Mouse (Mus musculus): Measurements from ENCODE around the gene Tfip11. TPM values are rescaled to one million over a fixed set of nuclear protein-coding genes. Genes with fewer than 3 reads are reported as not detected.

The Tfip11 gene
- polyA plus RNA-seq, 1 experiment = 44.9 TPM

DNA sequence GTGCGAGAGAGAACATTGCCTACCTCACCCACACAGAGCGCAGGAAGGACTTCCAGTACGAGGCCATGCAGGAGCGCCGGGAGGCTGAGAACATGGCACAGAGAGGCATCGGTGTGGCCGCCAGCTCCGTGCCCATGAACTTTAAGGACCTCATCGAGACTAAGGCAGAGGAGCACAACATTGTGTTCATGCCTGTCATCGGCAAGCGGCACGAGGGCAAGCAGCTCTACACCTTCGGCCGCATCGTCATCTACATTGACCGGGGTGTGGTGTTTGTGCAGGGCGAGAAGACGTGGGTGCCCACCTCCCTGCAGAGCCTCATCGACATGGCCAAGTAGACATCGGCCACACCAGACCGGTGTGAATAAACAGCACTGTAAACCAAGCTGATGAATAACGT is 10.8 kb downstream of the Tfip11 start:
- H3ac ChIP-seq (ENCODE audit: control insufficient read depth, insufficient read length, low read depth) = no peak overlapping the region
- no peaks in the 10 kb centered on the region for H3K27me3 ChIP-seq (ENCODE audit: control insufficient read depth, insufficient read depth, insufficient read length)
- H3K36me3 ChIP-seq (ENCODE audit: control insufficient read depth, insufficient read depth) = peaks cover 71% of the 10 kb centered on the region
- TF ChIP-seq CEBPB (IDR thresholded peaks at IDR 0.05; ENCODE audit: low read depth) (no peak), MYOD1 (IDR thresholded peaks at IDR 0.05; ENCODE audit: control insufficient read depth, insufficient read length, low read depth) (no peak), FOSL1 (IDR thresholded peaks at IDR 0.05; ENCODE audit: insufficient read depth, low read length, poor library complexity, severe bottlenecking) (no peak)
- peaks cover 3% of the 10 kb centered on the region for H3K79me3 ChIP-seq (ENCODE audit: low read depth)
- no peak overlapping the region for H3K4me3 ChIP-seq (ENCODE audit: insufficient read depth, poor library complexity, severe bottlenecking)
- peaks cover 2% of the 10 kb centered on the region for H3K79me2 ChIP-seq (ENCODE audit: control insufficient read depth, insufficient read depth)

DNA sequence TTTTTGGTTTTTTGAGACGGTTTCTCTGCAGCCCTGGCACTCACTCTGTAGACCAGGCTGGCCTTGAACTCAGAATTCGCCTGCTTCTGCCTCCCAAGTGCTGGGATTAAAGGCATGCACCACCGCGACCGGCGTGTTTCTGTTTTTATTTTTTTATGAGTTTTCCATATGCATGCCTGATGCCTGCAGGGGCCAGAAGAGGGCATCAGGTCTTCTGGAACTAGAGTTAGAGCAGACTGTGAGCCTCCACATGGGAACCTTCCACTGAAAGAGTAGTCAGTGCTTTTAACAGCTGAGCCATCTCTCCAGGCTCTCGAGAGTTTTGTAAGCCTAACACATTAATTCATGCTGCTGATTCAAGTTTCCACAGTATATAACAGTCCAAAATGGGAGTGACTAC is 13.1 kb downstream of the Tfip11 start:
- peaks cover 7% of the 10 kb centered on the region for H3K79me3 ChIP-seq (ENCODE audit: low read depth)
- H3K4me3 ChIP-seq (ENCODE audit: insufficient read depth, poor library complexity, severe bottlenecking) = no peak overlapping the region

DNA sequence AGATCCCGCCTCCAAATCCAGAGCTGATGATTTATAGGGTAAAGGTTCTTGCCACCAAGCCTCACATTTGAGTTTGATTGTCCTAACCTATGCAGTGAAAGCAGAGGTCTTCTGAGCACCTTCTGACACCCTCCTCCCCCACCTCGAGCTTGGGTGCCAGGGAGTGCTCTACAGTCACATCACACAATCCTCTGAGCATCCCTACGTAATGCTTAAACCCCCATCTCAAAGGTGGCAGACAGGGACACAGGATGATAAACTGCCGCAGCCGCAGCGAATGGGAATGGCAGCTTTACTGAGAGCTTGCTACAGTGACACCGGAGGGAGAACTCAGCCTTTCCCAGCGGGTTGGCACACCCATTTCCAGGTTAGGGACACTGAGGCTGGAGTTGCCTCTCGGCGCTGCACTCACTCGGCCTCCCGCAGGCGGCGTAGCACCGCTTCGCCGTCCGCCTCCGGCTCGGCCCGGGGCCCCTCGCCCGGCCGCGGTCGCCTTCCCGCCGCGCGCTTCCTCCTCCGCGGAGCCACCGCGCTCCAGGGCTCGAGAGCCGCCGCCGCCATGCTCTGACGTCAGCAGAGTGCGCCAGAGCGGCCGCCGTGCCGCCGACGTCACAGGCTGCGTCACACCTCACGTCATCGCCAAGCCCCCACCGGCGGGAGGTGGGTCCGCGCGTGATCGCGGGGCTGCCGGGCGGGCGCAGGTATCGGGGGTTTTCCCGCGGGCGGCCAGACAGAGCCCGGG is 16.5 kb downstream of the Tfip11 start, which contains the start of the genes Srrd and Hps4:
Srrd (minus strand) TSS at position 578 of the 742 bp plus-strand sequence.
Hps4 (plus strand) TSS at position 621 of the 742 bp plus-strand sequence.
- Histone ChIP-seq H3K4me3 (ENCODE audit: insufficient read depth, poor library complexity, severe bottlenecking) (peak within 1 kb of the TSS; percentile 78), H3K79me2 (ENCODE audit: control insufficient read depth, insufficient read depth) (peaks cover 22% of the 10 kb centered on the region), H3K79me3 (ENCODE audit: low read depth) (peaks cover 7% of the 10 kb centered on the region), H3K36me3 (ENCODE audit: control insufficient read depth, insufficient read depth) (peaks cover 22% of the 10 kb centered on the region), H3K27me3 (ENCODE audit: control insufficient read depth, insufficient read depth, insufficient read length) (no peaks in the 10 kb centered on the region), H3ac (ENCODE audit: control insufficient read depth, insufficient read length, low read depth) (peak within 1 kb of the TSS; percentile 78)
- TF ChIP-seq CEBPB (IDR thresholded peaks at IDR 0.05; ENCODE audit: low read depth) (no peak), CTCF (IDR thresholded peaks at IDR 0.05; ENCODE audit: control insufficient read depth, insufficient read depth, insufficient read length) (peak; percentile 1), FOSL1 (IDR thresholded peaks at IDR 0.05; ENCODE audit: insufficient read depth, low read length, poor library complexity, severe bottlenecking) (no peak)

More for the DNA sequence above, 13.1 kb downstream of the Tfip11 start:
- TF ChIP-seq CEBPB (IDR thresholded peaks at IDR 0.05; ENCODE audit: low read depth) (no peak), FOSL1 (IDR thresholded peaks at IDR 0.05; ENCODE audit: insufficient read depth, low read length, poor library complexity, severe bottlenecking) (no peak), USF1 (IDR thresholded peaks at IDR 0.05; ENCODE audit: low read depth) (no peak), MAX (IDR thresholded peaks at IDR 0.05) (no peak), CTCF (IDR thresholded peaks at IDR 0.05; ENCODE audit: control insufficient read depth, insufficient read depth, insufficient read length) (no peak), MYOG (IDR thresholded peaks at IDR 0.05; ENCODE audit: control insufficient read depth, extremely low read depth, insufficient read length) (no peak), MYOD1 (IDR thresholded peaks at IDR 0.05; ENCODE audit: control insufficient read depth, insufficient read length, low read depth) (no peak)
- Histone ChIP-seq H3ac (ENCODE audit: control insufficient read depth, insufficient read length, low read depth) (no peak overlapping the region), H3K79me2 (ENCODE audit: control insufficient read depth, insufficient read depth) (peaks cover 22% of the 10 kb centered on the region), H3K27me3 (ENCODE audit: control insufficient read depth, insufficient read depth, insufficient read length) (no peaks in the 10 kb centered on the region), H3K36me3 (ENCODE audit: control insufficient read depth, insufficient read depth) (peaks cover 51% of the 10 kb centered on the region)

DNA sequence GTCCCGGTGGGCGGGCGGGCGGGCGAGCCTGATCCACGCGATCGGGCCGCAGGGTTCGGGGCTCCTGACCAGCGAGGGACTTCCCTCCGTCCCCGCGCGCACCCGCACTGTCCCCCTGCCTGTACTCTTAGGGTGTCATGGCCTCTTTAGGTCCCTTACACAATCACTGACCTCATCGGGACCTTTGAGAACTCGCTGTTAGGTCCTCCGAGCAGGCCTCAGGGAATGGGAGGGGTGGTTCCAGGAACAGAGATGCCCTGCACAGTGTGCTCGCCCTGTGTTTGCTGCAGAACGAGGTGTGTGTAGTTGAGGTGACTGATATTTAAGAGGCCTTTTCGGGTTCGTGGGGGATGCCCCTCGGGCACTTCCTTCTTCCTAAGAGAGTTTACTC is 17.0 kb downstream of the Tfip11 start:
- TF ChIP-seq CEBPB (IDR thresholded peaks at IDR 0.05; ENCODE audit: low read depth) (no peak), MYOD1 (IDR thresholded peaks at IDR 0.05; ENCODE audit: control insufficient read depth, insufficient read length, low read depth) (no peak), FOSL1 (IDR thresholded peaks at IDR 0.05; ENCODE audit: insufficient read depth, low read length, poor library complexity, severe bottlenecking) (no peak), USF1 (IDR thresholded peaks at IDR 0.05; ENCODE audit: low read depth) (no peak), MAX (IDR thresholded peaks at IDR 0.05) (no peak), CTCF (IDR thresholded peaks at IDR 0.05; ENCODE audit: control insufficient read depth, insufficient read depth, insufficient read length) (no peak), MYOG (IDR thresholded peaks at IDR 0.05; ENCODE audit: control insufficient read depth, extremely low read depth, insufficient read length) (no peak)
- Histone ChIP-seq H3K4me3 (ENCODE audit: insufficient read depth, poor library complexity, severe bottlenecking) (peak overlapping the region; percentile 78), H3K36me3 (ENCODE audit: control insufficient read depth, insufficient read depth) (peaks cover 17% of the 10 kb centered on the region), H3ac (ENCODE audit: control insufficient read depth, insufficient read length, low read depth) (peak overlapping the region; percentile 78), H3K79me2 (ENCODE audit: control insufficient read depth, insufficient read depth) (peaks cover 22% of the 10 kb centered on the region), H3K79me3 (ENCODE audit: low read depth) (peaks cover 7% of the 10 kb centered on the region), H3K27me3 (ENCODE audit: control insufficient read depth, insufficient read depth, insufficient read length) (no peaks in the 10 kb centered on the region)

DNA sequence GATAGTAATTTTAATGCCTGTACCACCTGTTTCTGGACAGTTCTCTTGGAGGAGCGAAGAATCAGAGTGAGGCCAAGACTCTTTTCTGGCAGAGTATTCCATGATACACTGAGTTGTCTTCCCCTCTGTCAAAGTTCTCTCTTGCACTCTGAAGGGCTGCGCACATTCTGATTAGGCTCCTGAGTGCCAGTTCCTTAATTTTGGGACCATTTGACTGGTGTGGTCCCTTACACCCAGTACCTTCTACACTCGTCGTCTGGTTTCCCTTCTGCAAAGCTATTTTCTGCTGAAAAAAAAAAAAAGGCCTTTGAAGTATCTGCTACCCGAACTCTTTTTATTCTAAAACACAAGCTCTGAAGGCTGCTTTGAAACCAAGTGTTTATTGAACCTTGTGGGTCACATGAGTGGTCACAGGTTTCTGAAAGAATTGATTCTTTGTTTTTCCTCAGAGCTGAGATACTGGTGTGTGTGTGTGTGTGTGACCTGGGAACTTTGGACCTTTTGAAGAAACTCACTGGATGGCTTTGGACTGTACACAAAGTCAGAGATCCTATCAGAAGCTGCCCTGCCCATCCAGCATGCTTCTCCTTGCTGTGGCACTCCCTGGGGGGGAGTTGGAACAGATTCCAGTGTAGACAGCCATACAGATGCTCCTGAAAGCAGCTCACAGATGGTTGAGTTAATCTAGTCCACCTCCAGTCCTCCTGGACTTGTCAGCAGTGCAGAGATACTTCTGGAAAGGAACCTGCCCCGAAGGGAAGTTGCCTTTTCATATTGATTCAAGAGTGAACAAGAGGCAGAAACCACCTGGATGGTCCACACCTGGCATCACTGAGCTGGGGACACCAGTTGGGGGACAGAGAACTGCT is 18.2 kb downstream of the Tfip11 start:
- Histone ChIP-seq H3K79me2 (ENCODE audit: control insufficient read depth, insufficient read depth) (peaks cover 22% of the 10 kb centered on the region), H3K36me3 (ENCODE audit: control insufficient read depth, insufficient read depth) (peaks cover 8% of the 10 kb centered on the region), H3K4me3 (ENCODE audit: insufficient read depth, poor library complexity, severe bottlenecking) (no peak overlapping the region), H3K27me3 (ENCODE audit: control insufficient read depth, insufficient read depth, insufficient read length) (no peaks in the 10 kb centered on the region), H3ac (ENCODE audit: control insufficient read depth, insufficient read length, low read depth) (no peak overlapping the region), H3K79me3 (ENCODE audit: low read depth) (peaks cover 7% of the 10 kb centered on the region)
- no peak for TF ChIP-seq FOSL1 (IDR thresholded peaks at IDR 0.05; ENCODE audit: insufficient read depth, low read length, poor library complexity, severe bottlenecking)
- TF ChIP-seq CTCF (IDR thresholded peaks at IDR 0.05; ENCODE audit: control insufficient read depth, insufficient read depth, insufficient read length) = no peak
- TF ChIP-seq USF1 (IDR thresholded peaks at IDR 0.05; ENCODE audit: low read depth) = no peak
- no peak for TF ChIP-seq MAX (IDR thresholded peaks at IDR 0.05)
- no peak for TF ChIP-seq CEBPB (IDR thresholded peaks at IDR 0.05; ENCODE audit: low read depth)
- no peak for TF ChIP-seq MYOD1 (IDR thresholded peaks at IDR 0.05; ENCODE audit: control insufficient read depth, insufficient read length, low read depth)
- TF ChIP-seq MYOG (IDR thresholded peaks at IDR 0.05; ENCODE audit: control insufficient read depth, extremely low read depth, insufficient read length) = no peak
